Mouse (Mus musculus) testis, adult 2 months (tissue): ENCODE results near the gene Srsf5.

Experiments used
- CTCF ChIP-seq: fragments of 200-500 bp; IDR thresholded peaks from 2 replicates; pipeline ENCODE4 v1.5.1; 2012; ENCODE audit warnings: low read depth, mild to moderate bottlenecking, inconsistent platforms, low read length, moderate library complexity; ENCODE audit not compliant: control insufficient read depth, insufficient read depth, insufficient replicate concordance
- POLR2A ChIP-seq: fragments of 200-500 bp; IDR thresholded peaks from 2 replicates; pipeline ENCODE4 v1.6.1; 2012; ENCODE audit warnings: low read depth, mild to moderate bottlenecking, inconsistent platforms, low read length, moderate library complexity; ENCODE audit not compliant: control insufficient read depth

DNA sequence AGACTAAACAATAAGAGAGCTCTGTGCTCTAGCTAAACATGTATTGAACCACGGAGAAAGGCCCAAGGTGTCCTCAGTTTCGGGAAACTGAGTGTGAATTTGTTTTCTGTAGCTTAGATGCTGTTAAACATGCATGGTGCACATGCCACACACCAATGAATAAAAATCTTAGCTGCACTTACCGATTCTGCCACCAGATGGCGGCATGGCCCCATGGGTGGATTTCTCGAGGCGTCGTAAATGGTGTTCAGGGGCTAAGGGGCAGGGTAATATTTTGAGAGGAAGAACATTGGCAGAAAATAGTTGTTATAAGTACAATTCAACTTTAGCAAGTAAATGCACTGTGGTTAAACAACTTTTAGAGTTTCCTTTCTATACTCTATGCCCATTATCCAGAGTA is 37.0 kb downstream of the Srsf5 start:
- TF ChIP-seq CTCF (peak; percentile 91; the same call in 1 of the 2 replicates), POLR2A (no peak)
